Mouse (Mus musculus) frontal cortex, postnatal 25 days (tissue): ENCODE results near the gene Rab11a.
"Not testable (repeated sequence)": the region's sequence is repeated elsewhere in the genome, so short reads cannot be mapped to it uniquely, and the experiment has no call there.

Experiments
- DNase-seq, 2 experiments: peaks; one replicate each; pipeline ENCODE4 v3.0.0; 2022; ENCODE audit warnings: low spot score in 2 of 2

Rab11a gene

DNA sequence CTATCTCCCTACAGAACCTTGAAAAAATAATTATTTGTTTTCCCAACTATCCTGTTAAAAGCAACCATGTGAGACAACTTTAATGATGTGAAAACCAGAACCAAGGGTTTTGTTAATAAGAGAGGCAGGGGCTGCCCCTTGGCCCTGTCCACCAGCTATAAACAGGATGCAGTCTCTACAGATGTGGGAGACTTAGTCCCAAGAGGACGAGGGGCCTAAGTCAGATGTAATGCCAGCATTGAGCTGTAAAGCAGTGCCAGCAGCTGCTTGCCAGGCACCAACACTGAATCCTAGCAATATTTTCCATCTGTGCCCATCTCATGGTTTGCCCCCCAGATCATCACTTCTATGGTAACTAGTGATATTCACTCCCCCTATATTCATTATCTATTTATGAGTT is 4.9 kb upstream of the Rab11a start:
- DNase-seq, result no peak

DNA sequence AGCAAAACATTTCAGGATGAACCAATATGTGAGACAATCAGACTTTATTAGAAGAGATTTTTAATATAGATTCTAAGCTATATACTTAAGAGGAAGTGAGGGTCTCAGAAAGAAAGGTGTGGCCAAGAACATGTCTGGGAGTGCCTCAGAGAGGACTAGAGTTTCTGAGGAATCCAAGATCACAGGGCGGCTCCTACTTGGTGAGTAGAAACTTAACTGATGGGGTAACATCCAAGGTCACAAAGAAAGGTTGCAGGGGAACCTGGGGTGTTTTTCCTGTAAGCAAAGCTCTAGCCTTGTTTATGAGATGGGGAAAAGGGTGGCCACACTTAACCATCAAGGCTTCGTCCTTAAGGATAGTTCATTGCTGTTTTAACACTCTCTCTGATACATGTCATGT is 1.4 kb upstream of the Rab11a start:
- no peak for DNase-seq

- DNase-seq, result peak; percentile 15 to 31
These were observed 736 bp downstream of the Rab11a start for GRCm38 (mm10) chr9:64736639-64737405.

GRCm38 (mm10) chr9:64736076-64736638 is 1.4 kb downstream of the Rab11a start:
- DNase-seq, result no peak

DNA sequence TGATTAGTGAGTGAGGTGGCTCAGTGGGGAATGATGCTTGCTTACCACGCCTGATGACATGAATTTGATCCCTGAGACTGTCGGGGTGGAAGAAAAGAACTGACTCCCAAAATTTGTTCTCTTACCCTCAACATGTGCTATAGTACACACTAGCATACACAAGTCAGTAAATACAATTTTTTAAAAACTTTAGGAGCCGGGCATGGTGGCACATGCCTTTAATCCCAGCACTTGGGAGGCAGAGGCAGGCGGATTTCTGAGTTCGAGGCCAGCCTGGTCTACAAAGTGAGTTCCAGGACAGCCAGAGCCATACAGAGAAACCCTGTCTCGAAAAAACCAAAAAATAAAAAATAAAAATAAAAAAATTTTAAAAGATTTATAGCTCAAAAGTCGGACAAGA is 2.6 kb downstream of the Rab11a start:
- not testable (repeated sequence) for DNase-seq

DNA sequence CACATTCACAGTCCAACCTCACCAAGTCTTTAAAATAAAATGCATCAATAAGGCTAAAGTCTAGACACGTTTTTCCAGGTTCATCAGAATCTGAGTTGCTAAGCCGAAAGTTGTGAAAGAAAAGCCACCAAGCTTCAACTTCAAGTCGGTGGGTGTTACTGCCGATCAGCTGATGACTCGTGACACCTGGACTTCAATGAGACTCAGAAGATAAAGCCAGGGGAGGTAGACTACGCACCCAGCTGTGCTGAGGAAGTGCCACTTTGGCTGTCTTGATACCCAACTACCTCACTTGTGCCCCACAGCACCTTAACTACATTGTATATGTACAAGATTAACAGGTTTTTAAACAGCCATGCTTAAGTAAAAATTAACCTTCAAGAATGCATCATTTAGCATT is 3.4 kb downstream of the Rab11a start:
- DNase-seq, result no peak

GRCm38 (mm10) chr9:64731029-64731560 is 6.5 kb downstream of the Rab11a start:
- DNase-seq, result no peak

GRCm38 (mm10) chr9:64726454-64726853 is 11.1 kb downstream of the Rab11a start:
- no peak for DNase-seq

GRCm38 (mm10) chr9:64719526-64720163 is 17.9 kb downstream of the Rab11a start:
- no peak for DNase-seq

- not testable (repeated sequence) for DNase-seq
These were observed 27.3 kb downstream of the Rab11a start for GRCm38 (mm10) chr9:64710291-64710690.

DNA sequence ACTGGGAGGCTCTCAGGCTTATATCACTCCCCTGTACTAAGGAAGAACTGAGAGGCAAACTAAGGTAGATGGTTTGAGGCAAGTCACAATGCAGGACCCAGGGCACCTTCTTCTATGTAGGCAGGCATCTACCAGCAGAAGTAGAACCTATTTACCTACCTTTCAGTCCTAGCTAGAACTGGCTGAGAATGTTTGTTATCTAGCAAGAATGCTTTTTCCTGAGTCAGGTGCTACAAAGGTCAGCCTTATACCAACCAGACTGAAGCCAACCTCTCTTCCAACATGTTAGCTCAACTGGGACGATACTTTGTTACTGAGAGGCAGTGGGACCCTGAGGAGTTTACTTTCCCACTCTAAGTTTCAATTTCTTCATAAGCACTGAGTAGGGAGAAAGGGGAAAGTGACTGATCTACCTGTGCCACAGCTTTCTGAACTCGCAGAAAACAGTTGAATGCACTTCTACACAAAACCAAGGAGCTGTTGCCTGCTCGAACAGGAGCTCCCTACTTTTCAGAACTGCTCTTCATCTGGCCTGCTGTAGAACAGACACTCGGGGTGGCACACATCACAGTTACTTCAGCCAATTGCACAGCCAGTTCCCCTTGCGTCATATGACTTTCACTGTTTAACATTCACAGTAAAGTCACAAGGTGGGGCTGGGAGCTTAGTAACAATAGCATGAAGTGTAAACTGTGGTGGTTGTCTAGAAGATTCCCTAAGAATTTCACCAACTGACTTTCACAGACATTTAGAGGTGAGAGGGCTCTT is 33.3 kb downstream of the Rab11a start:
- DNase-seq, result no peak

- no peak for DNase-seq
These were observed 34.1 kb downstream of the Rab11a start for GRCm38 (mm10) chr9:64703420-64703965.

DNA sequence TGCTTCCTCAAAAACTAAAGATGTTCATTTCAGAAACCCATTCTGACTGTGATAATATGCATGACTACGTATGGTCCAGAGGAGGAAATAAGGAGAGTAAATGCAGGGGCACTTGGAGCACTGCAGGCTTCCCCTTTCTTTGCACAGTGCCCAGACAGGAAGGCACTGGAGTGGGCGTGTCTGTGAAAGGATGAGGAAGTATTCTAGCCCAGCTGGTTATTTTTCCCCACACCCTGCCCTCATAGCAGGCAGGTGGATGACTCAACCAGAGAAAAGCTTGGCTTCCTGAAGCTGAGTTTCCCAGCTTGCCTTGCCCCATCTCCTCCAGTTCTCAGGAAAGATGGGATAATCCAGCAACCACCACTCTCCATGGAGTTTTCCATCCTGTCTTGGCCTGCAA is 34.6 kb downstream of the Rab11a start:
- DNase-seq, result peak in 1 of 2 experiments; percentile 31

GRCm38 (mm10) chr9:64702391-64702790 is 35.2 kb downstream of the Rab11a start:
- no peak for DNase-seq

- DNase-seq, result no peak
These were observed 35.9 kb downstream of the Rab11a start for GRCm38 (mm10) chr9:64701651-64702050.

- no peak for DNase-seq
These were observed 36.9 kb downstream of the Rab11a start for GRCm38 (mm10) chr9:64700451-64701311.

DNA sequence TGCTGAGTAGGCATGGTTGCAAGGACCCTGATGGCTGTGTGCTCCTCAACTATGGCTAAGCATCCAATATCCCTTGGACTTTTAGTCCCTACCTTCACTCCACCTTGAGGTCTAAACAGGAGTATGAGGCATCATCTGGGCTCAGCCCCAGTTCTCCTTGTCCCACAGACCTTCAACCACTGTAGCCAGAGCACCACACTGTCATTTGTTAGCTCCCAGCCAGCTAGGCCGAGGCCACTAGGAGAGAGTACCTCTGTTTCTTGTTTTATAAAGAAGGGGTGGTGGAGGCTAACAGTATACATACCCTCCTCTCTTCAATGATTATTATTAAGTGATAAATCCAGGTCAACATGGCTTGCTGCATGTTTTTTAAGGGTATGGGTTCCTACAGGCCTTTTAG is 39.0 kb downstream of the Rab11a start:
- no peak for DNase-seq

- DNase-seq, result no peak
These were observed 39.9 kb downstream of the Rab11a start for GRCm38 (mm10) chr9:64697677-64698076.

GRCm38 (mm10) chr9:64697006-64697405 is 40.6 kb downstream of the Rab11a start:
- no peak for DNase-seq

GRCm38 (mm10) chr9:64696404-64696803 is 41.2 kb downstream of the Rab11a start:
- no peak for DNase-seq

- DNase-seq, result no peak
These were observed 42.3 kb downstream of the Rab11a start for GRCm38 (mm10) chr9:64695266-64695665.
